In the genomic region with DNA sequence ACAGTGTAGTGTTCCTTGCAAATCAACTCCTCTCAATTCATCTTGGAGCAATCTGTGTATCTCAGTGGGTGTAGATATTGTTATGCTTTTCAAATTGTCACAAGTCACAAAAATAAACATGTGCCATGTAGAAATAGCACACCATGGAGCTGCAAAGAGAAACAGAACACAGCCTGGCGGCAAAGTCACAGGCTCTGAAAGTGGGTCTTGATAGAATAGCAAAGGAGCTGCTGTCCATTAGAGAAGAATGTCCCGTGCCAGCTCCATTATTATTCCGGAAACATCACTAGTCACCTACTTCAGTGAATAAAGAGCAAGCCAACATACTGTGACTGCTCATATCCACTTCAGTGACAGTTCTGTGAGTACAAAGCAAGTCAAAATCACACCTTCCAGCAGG, we compare ENCODE assay signal across 20 mouse cellular contexts.
A peak's percentile ranks its signal among the peaks of the same experiment; 100 is the strongest.
DNase-seq lines count a peak whose midpoint lies in the region; ATAC-seq lines count a peak whose summit lies in the region.
"Had no signal": no experiment of that assay in that cellular context is flagged by ENCODE, and none has a peak within 500 bp of the region (broad histone marks: within the 10 kb centered on the region; RNA-seq: fewer than 3 reads in every experiment).

No protein-coding gene starts in this region.

- no peaks in the 10 kb centered on the region for H3K4me1 ChIP-seq in midbrain, embryonic 16.5 days (ENCODE audit: control insufficient read depth, insufficient read depth, low read length)
- H3K4me1 ChIP-seq in midbrain, embryonic 10.5 days: no peaks in the 10 kb centered on the region
- H3K4me1 ChIP-seq: forebrain, embryonic 10.5 days; heart, embryonic 13.5 days; limb, embryonic 12.5 days; liver, embryonic 12.5 days had no signal

- DNase-seq in cerebellum, adult 18-20 months: peak; percentile 30 to 35
- DNase-seq in cerebellum, postnatal 4 days (ENCODE audit: low spot score in 2 of 2): no peak
- DNase-seq in layer of hippocampus, adult 9-11 months: peak; percentile 28
- no peak for DNase-seq in layer of hippocampus, postnatal 36 days
- no peak for DNase-seq in midbrain, embryonic 10.5 days (ENCODE audit: low spot score)
- peak; percentile 17 to 18 for DNase-seq in cerebellum, postnatal 10 days
- DNase-seq: adrenal gland, postnatal 14 days; gastrocnemius, postnatal 10 days; heart, postnatal 4 days; kidney, adult 18-20 months; lung, postnatal 14 days; spleen, adult 18-20 months; thymus, postnatal 36 days had no signal

- no peaks in the 10 kb centered on the region for H3K36me3 ChIP-seq in midbrain, embryonic 16.5 days (ENCODE audit: control insufficient read depth, insufficient read depth, low read length)
- no peaks in the 10 kb centered on the region for H3K36me3 ChIP-seq in midbrain, embryonic 10.5 days
- H3K36me3 ChIP-seq: forebrain, embryonic 10.5 days; heart, embryonic 13.5 days; limb, embryonic 12.5 days; liver, embryonic 12.5 days had no signal

- no peak overlapping the region for H3K4me2 ChIP-seq in midbrain, embryonic 16.5 days (ENCODE audit: low read length)
- H3K4me2 ChIP-seq: heart, embryonic 13.5 days; limb, embryonic 12.5 days; liver, embryonic 12.5 days had no signal

- ATAC-seq in midbrain, embryonic 16.5 days: peak; percentile 56; the same call in 1 of the 2 replicates
- ATAC-seq: liver, embryonic 12.5 days had no signal

- H3K27me3 ChIP-seq in midbrain, embryonic 16.5 days (ENCODE audit: control insufficient read depth, insufficient read depth, low read depth, low read length): no peaks in the 10 kb centered on the region
- H3K27me3 ChIP-seq in midbrain, embryonic 10.5 days (ENCODE audit: low read depth, poor library complexity, severe bottlenecking): no peaks in the 10 kb centered on the region
- H3K27me3 ChIP-seq: CH12.LX; heart, embryonic 13.5 days; limb, embryonic 12.5 days; liver, embryonic 12.5 days had no signal

- 57% methylated on average over 3 of the region's 3 CpGs for WGBS in midbrain, embryonic 16.5 days
- WGBS in midbrain, embryonic 10.5 days: 81% methylated on average over 3 of the region's 3 CpGs

- H3K9me3 ChIP-seq in midbrain, embryonic 16.5 days (replicated peaks; ENCODE audit: control insufficient read depth, low read length, poor library complexity, severe bottlenecking): no peaks in the 10 kb centered on the region
- H3K9me3 ChIP-seq in midbrain, embryonic 10.5 days (replicated peaks): no peaks in the 10 kb centered on the region
- H3K9me3 ChIP-seq: forebrain, embryonic 10.5 days; heart, embryonic 13.5 days; limb, embryonic 12.5 days; liver, embryonic 12.5 days had no signal

- H3K9ac ChIP-seq in midbrain, embryonic 16.5 days (ENCODE audit: low read depth, low read length): no peak overlapping the region
- H3K9ac ChIP-seq: heart, embryonic 13.5 days; limb, embryonic 12.5 days; liver, embryonic 12.5 days had no signal

- no peak overlapping the region for H3K4me3 ChIP-seq in midbrain, embryonic 16.5 days (ENCODE audit: low read depth, low read length)
- no peak overlapping the region for H3K4me3 ChIP-seq in midbrain, embryonic 10.5 days
- H3K4me3 ChIP-seq: forebrain, embryonic 10.5 days; heart, embryonic 13.5 days; limb, embryonic 12.5 days; liver, embryonic 12.5 days had no signal

- no peak overlapping the region for H3K27ac ChIP-seq in midbrain, embryonic 16.5 days (ENCODE audit: low read length)
- no peak overlapping the region for H3K27ac ChIP-seq in midbrain, embryonic 10.5 days (replicated peaks)
- H3K27ac ChIP-seq: forebrain, embryonic 10.5 days; heart, embryonic 13.5 days; kidney, postnatal 0 days; limb, embryonic 12.5 days; liver, embryonic 12.5 days had no signal

Comparison
In these comparisons a context has a peak if more than half of its experiments do, and no peak if none do; other contexts are left out.
1. DNase-seq: peak in cerebellum, adult 18-20 months (2 of 2), layer of hippocampus, adult 9-11 months (single experiment) and cerebellum, postnatal 10 days (2 of 2); none in cerebellum, postnatal 4 days (0 of 2), layer of hippocampus, postnatal 36 days (0 of 2) and midbrain, embryonic 10.5 days (single experiment).